ENCODE assay signal across 9 mouse cellular contexts in the genomic region with DNA sequence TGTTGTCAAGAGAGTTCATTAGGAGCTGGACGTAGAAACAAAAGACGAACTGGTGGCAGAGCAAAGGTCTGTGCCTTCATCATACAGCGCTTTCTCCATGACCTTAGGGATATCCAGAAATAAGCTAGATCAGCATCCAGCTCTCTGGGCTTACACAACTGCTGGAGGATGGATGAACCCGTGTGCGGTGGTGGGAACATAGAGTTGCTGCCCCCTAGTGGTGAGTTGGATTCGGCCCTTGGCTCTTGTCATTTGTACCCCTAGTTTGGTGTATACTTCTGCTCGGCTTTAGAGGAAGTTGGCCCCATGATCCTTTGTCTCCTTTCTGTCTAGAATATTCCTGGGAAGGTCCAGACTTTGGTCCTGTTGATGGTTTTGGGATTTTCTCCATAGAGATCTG.
DNase-seq lines count a peak whose midpoint lies in the region; ATAC-seq and TF ChIP-seq lines count a peak whose summit lies in the region.
"Had no signal": no experiment of that assay in that cellular context is flagged by ENCODE, and none has a peak within 500 bp of the region (broad histone marks: within the 10 kb centered on the region; RNA-seq: fewer than 3 reads in every experiment).

No protein-coding gene starts in this region.

- no peaks in the 10 kb centered on the region for H3K27me3 ChIP-seq in hindbrain, embryonic 14.5 days (ENCODE audit: control insufficient read depth, insufficient read depth, low read length)
- H3K27me3 ChIP-seq in hindbrain, embryonic 13.5 days: no peaks in the 10 kb centered on the region
- H3K27me3 ChIP-seq: liver, embryonic 13.5 days had no signal

- WGBS in hindbrain, embryonic 14.5 days: 40% methylated on average over 7 of the region's 7 CpGs
- 42% methylated on average over 7 of the region's 7 CpGs for WGBS in hindbrain, embryonic 13.5 days

- no peaks in the 10 kb centered on the region for H3K4me1 ChIP-seq in hindbrain, embryonic 14.5 days (replicated peaks; ENCODE audit: control insufficient read depth, insufficient read depth, low read length)
- no peaks in the 10 kb centered on the region for H3K4me1 ChIP-seq in hindbrain, embryonic 13.5 days (replicated peaks)
- peaks cover 0 to 2% of the 10 kb centered on the region in 2 experiments; a peak in 1 of 4 replicates for H3K4me1 ChIP-seq in ES-E14 (ENCODE audit: control insufficient read depth in 2 of 2, insufficient read depth in 2 of 2, low read length in 2 of 2, poor library complexity in 1 of 2)
- H3K4me1 ChIP-seq: liver, embryonic 13.5 days had no signal

- peak; percentile 25 for DNase-seq in hindbrain, embryonic 14.5 days (ENCODE audit: low spot score)
- peak; percentile 71 for DNase-seq in ES-E14 (ENCODE audit: low read depth, low spot score)
- peak; percentile 64 for DNase-seq in gastrocnemius, adult 2 months
- DNase-seq in layer of hippocampus, adult 9-11 months: peak; percentile 19
- DNase-seq in mesoderm, embryonic 11.5 days (ENCODE audit: low read depth, low spot score): peak; percentile 46
- DNase-seq: liver, embryonic 13.5 days had no signal

- no peak for ATAC-seq in hindbrain, embryonic 14.5 days (ENCODE audit: low FRiP score)
- ATAC-seq in hindbrain, embryonic 13.5 days (ENCODE audit: low FRiP score): no peak
- peak; percentile 74; the same call in 1 of the 2 replicates for ATAC-seq in cerebellum, adult (ENCODE audit: insufficient number of reproducible peaks, low FRiP score, low TSS enrichment)
- ATAC-seq in activated CD4-positive, CD25-positive, alpha-beta regulatory T cell, adult 4 months: no peak

- intact Hi-C loops in gastrocnemius, adult 2 months (cut with DNase I): loop anchor here (2.0 to 10.0 kb wide), 2 partner anchors 109 to 249 kb away; no protein-coding TSS in a partner anchor

- no peaks in the 10 kb centered on the region for H3K36me3 ChIP-seq in hindbrain, embryonic 14.5 days (replicated peaks; ENCODE audit: control insufficient read depth, insufficient read depth)
- no peaks in the 10 kb centered on the region for H3K36me3 ChIP-seq in hindbrain, embryonic 13.5 days
- H3K36me3 ChIP-seq in ES-E14 (ENCODE audit: control insufficient read depth, insufficient read depth, low read length, poor library complexity, severe bottlenecking): no peaks in the 10 kb centered on the region
- H3K36me3 ChIP-seq: liver, embryonic 13.5 days had no signal

- no peaks in the 10 kb centered on the region for H3K9me3 ChIP-seq in hindbrain, embryonic 14.5 days (ENCODE audit: control insufficient read depth, low read length)
- no peaks in the 10 kb centered on the region for H3K9me3 ChIP-seq in hindbrain, embryonic 13.5 days
- no peaks in the 10 kb centered on the region for H3K9me3 ChIP-seq in ES-E14 (ENCODE audit: control insufficient read depth, insufficient read depth, low read depth, low read length)
- H3K9me3 ChIP-seq: liver, embryonic 13.5 days had no signal

- in situ Hi-C loops in ES-E14 (cut with MboI; ENCODE audit: low sequenced_read_pairs in 2 of 2, unreplicated experiment in 2 of 2): no loop called here

- H3K4me3 ChIP-seq in hindbrain, embryonic 14.5 days (replicated peaks; ENCODE audit: low read length): no peak overlapping the region
- H3K4me3 ChIP-seq in hindbrain, embryonic 13.5 days: no peak overlapping the region
- no peak overlapping the region for H3K4me3 ChIP-seq in ES-E14 (ENCODE audit: insufficient read depth in 1 of 2, low read depth in 1 of 2, low read length in 2 of 2, poor library complexity in 1 of 2, severe bottlenecking in 1 of 2)
- H3K4me3 ChIP-seq in gastrocnemius, adult 2 months: no peak overlapping the region
- H3K4me3 ChIP-seq: liver, embryonic 13.5 days had no signal

- H3K9ac ChIP-seq in hindbrain, embryonic 14.5 days: no peak overlapping the region
- H3K9ac ChIP-seq in hindbrain, embryonic 13.5 days: no peak overlapping the region
- H3K9ac ChIP-seq in ES-E14 (ENCODE audit: insufficient read depth, low read depth, low read length, poor library complexity, severe bottlenecking): no peak overlapping the region
- H3K9ac ChIP-seq: liver, embryonic 13.5 days had no signal

- TF ChIP-seq CTCF in gastrocnemius, adult 2 months (IDR thresholded peaks at IDR 0.05): peak; percentile 89

- H3K27ac ChIP-seq in hindbrain, embryonic 14.5 days: no peak overlapping the region
- H3K27ac ChIP-seq in hindbrain, embryonic 13.5 days: no peak overlapping the region
- H3K27ac ChIP-seq in ES-E14 (ENCODE audit: insufficient read depth, low read depth, low read length, poor library complexity, severe bottlenecking): no peak overlapping the region
- H3K27ac ChIP-seq in gastrocnemius, adult 2 months: no peak overlapping the region
- H3K27ac ChIP-seq: liver, embryonic 13.5 days had no signal

- H3K4me2 ChIP-seq in hindbrain, embryonic 14.5 days (replicated peaks): no peak overlapping the region
- H3K4me2 ChIP-seq in hindbrain, embryonic 13.5 days: no peak overlapping the region
- H3K4me2 ChIP-seq: liver, embryonic 13.5 days had no signal

TF ChIP-seq in ES-E14, 5 proteins besides CTCF, POLR2A, EP300 and RAD21:
- TF ChIP-seq MAFK (IDR thresholded peaks at IDR 0.05; ENCODE audit: insufficient read depth, low read depth, low read length) (no peak), ZC3H11A (IDR thresholded peaks at IDR 0.05; ENCODE audit: borderline replicate concordance, low read depth, low read length) (peak; percentile 39; the same call in 1 of the 2 replicates)

Comparison
In these comparisons a context has a peak if more than half of its experiments do, and no peak if none do; other contexts are left out.
1. DNase-seq: peak in every context shown above with its lines; median percentile 71 in ES-E14; 64 in gastrocnemius, adult 2 months; 46 in mesoderm, embryonic 11.5 days; 25 in hindbrain, embryonic 14.5 days; 19 in layer of hippocampus, adult 9-11 months.